Mouse (Mus musculus) stomach, postnatal 0 days (tissue): ENCODE results near the gene Iqsec2.

Experiments
- CTCF ChIP-seq: IDR thresholded peaks from 2 replicates; pipeline ENCODE4 v1.5.1; 2016; ENCODE audit warnings: antibody characterized with exemption, low read depth, mild to moderate bottlenecking, moderate library complexity
- EP300 ChIP-seq: optimal IDR thresholded peaks from 2 replicates; pipeline ENCODE3; 2016; ENCODE audit warnings: antibody characterized with exemption

DNA sequence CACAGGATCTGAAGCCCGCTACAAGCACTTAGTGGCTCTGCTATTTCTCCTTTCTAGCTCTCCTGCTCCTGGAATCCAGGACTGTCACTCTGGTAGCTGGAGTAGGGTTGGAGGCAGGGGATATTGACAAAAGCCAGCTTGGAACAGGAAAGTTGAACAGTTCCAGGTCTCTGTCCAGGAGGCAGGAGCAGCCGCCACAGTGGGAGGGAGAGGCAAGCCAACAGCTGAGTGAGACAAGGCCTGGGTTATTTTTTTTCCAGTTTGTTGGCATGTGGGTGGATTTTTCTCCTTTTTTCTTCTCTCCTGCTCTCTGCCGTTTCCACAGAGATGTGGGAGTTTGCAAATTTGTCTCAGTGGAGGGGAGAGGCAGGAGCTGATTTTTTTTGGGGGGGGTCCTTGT, 13.3 kb upstream of the Iqsec2 start:
- TF ChIP-seq CTCF (no peak), EP300 (no peak)
